Mouse (Mus musculus) limb, embryonic 11.5 days (tissue): ENCODE measurements around the gene Clgn. TPM values are rescaled to one million over a fixed set of nuclear protein-coding genes. Genes with fewer than 3 reads are reported as not detected.
A peak's percentile ranks its signal among the peaks of the same experiment; 100 is the strongest.

Source experiments
- ATAC-seq: fragments of 200-750 bp; cut with Nextera tagmentation; 2 replicates; pipeline ENCODE4 v1.8.0; 2017; ENCODE audit warnings: low read depth; ENCODE audit not compliant: insufficient number of reproducible peaks, low FRiP score, low TSS enrichment
- DNase-seq: peaks from one replicate; pipeline ENCODE4 v3.0.0-alpha.2; 2015; ENCODE audit warnings: low spot score
- H3K27ac ChIP-seq: fragments of 300-500 bp; sonication (generic); replicated peaks from 2 replicates; pipeline ENCODE4 v1.5.1; 2014; ENCODE audit warnings: low read depth, mild to moderate bottlenecking, low read length
- H3K27me3 ChIP-seq: fragments of 300-500 bp; sonication (generic); 2 replicates; pipeline ENCODE4 v1.6.1; 2014; ENCODE audit warnings: mild to moderate bottlenecking, low read length, mixed read lengths; ENCODE audit not compliant: control insufficient read depth, insufficient read depth
- H3K36me3 ChIP-seq: fragments of 300-500 bp; sonication (generic); 2 replicates; pipeline ENCODE4 v1.6.1; 2014; ENCODE audit warnings: mild to moderate bottlenecking, low read length, moderate library complexity, mixed read lengths; ENCODE audit not compliant: control insufficient read depth, insufficient read depth
- H3K4me1 ChIP-seq: fragments of 300-500 bp; sonication (generic); 2 replicates; pipeline ENCODE4 v1.6.1; 2014; ENCODE audit warnings: low read length, mixed read lengths; ENCODE audit not compliant: control insufficient read depth, insufficient read depth
- H3K4me2 ChIP-seq: fragments of 300-500 bp; sonication (generic); 2 replicates; pipeline ENCODE4 v1.6.1; 2014; ENCODE audit warnings: low read depth, mild to moderate bottlenecking, moderate library complexity; ENCODE audit not compliant: severe bottlenecking
- H3K4me3 ChIP-seq: fragments of 300-500 bp; sonication (generic); 2 replicates; pipeline ENCODE4 v1.5.1; 2014; ENCODE audit warnings: low read depth, low read length
- H3K9ac ChIP-seq: fragments of 300-500 bp; sonication (generic); 2 replicates; pipeline ENCODE4 v1.6.1; 2014; ENCODE audit warnings: mild to moderate bottlenecking, low read length
- H3K9me3 ChIP-seq: fragments of 300-500 bp; sonication (generic); 2 replicates; pipeline ENCODE4 v1.6.1; 2016; ENCODE audit warnings: low read length; ENCODE audit not compliant: control insufficient read depth
- WGBS: fragments of 180-500 bp; shearing (Covaris S2); extraction: QIAGEN DNeasy Blood & Tissue Kit; methylation state at CpG from one replicate; pipeline ENCODE4 v1.1.7; 2014; 5-methylcytosine and 5-hydroxymethylcytosine counted together
- polyA plus RNA-seq: library from polyadenylated mRNA; unstranded; fragments of >200 nt; fragmentation: Nextera tagmentation; extraction: Ambion mirVana; gene quantifications from 2 replicates; pipeline ENCODE4 v1.2.1, GENCODE M21; 2014

Clgn gene
- polyA plus RNA-seq, 1 experiment from 2014 or later = 2.7 TPM

DNA sequence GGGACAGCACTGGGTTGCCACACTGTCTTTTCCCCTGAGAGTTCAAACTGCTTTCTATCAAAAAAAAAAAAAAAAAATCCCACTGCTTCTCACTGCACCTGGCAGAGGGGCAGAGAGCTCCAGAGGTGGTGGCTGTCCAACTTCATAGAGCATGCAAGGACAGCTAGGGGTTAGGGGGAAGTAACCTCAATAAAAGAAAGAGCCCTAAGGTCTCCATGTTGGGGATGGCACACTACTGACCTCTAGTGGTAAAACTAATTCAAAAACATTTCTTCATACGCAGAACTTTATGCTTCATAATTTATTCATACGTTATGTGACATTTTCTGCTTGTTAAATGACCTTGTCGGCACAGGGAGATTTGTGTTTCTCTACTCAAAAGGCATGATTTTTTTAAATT lies 61.4 kb downstream of the Clgn start:
- 32% methylated on average over 3 of the region's 3 CpGs for WGBS

DNA sequence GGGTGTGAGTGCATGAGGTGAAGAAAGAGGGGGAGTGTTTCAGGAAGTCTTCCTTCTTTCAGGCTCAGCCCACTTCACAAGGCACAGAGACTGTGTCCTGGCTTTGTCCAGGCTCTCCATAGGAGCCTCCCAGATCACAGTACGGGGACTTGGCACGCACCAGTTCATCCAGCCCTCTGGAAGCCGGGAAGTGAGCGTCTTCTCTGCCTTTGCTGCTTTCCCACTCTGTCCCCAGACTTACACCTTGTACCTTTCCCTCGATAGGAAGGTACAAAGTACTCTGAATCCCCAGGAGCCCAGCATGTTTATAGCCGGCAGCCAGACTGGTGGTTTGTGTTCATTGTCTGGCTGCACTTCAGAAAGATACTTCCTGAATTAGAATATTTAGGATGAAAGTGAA lies 67.5 kb downstream of the Clgn start:
- Histone ChIP-seq H3K4me3 (no peak overlapping the region), H3K4me2 (no peak overlapping the region), H3K27ac (no peak overlapping the region), H3K36me3 (no peaks in the 10 kb centered on the region), H3K9ac (no peak overlapping the region), H3K9me3 (no peaks in the 10 kb centered on the region), H3K4me1 (no peaks in the 10 kb centered on the region), H3K27me3 (no peaks in the 10 kb centered on the region)
- DNase-seq (no peak), ATAC-seq (no peak)
- WGBS = 69% methylated on average over 6 of the region's 6 CpGs

More for the DNA sequence above, 61.4 kb downstream of the Clgn start:
- Histone ChIP-seq H3K9ac (no peak overlapping the region), H3K27me3 (no peaks in the 10 kb centered on the region), H3K4me2 (no peak overlapping the region), H3K36me3 (no peaks in the 10 kb centered on the region), H3K27ac (no peak overlapping the region), H3K4me1 (no peaks in the 10 kb centered on the region), H3K9me3 (no peaks in the 10 kb centered on the region), H3K4me3 (no peak overlapping the region)
- ATAC-seq (0 out of 2 replicates have a peak, but pooled peaks have one; percentile 51), DNase-seq (no peak)

DNA sequence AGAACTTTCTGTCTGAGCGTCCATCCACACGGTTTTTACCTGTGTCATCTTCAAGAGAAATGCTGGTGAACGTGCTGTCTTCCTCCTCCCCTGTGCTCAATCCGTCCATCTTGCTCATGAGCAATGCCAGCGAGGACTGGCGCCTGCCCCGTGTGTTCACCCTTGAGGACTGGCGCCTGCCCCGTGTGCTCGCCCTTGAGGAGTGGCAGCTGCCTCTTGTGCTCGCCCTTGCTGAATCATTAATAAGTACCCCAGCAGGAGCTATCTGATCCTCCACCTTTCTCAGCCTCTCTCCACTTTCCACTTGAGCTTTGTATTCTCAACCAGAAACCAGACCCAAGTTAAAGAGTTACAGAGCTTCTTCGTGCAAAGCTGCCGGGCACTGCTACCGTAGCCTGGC lies 68.6 kb downstream of the Clgn start, which contains the start of gene Scoc:
Scoc (minus strand) TSS at position 170 of the 400 bp plus-strand sequence.
- H3K4me1 ChIP-seq = no peaks in the 10 kb centered on the region
- no peak within 1 kb of the TSS for H3K9ac ChIP-seq
- H3K36me3 ChIP-seq = no peaks in the 10 kb centered on the region
- H3K4me3 ChIP-seq = no peak within 1 kb of the TSS
- no peaks in the 10 kb centered on the region for H3K27me3 ChIP-seq
- 82% methylated on average over 14 of the region's 14 CpGs for WGBS
- DNase-seq (no peak), ATAC-seq (no peak)
- H3K9me3 ChIP-seq = no peaks in the 10 kb centered on the region
- no peak within 1 kb of the TSS for H3K27ac ChIP-seq
- H3K4me2 ChIP-seq = no peak within 1 kb of the TSS

DNA sequence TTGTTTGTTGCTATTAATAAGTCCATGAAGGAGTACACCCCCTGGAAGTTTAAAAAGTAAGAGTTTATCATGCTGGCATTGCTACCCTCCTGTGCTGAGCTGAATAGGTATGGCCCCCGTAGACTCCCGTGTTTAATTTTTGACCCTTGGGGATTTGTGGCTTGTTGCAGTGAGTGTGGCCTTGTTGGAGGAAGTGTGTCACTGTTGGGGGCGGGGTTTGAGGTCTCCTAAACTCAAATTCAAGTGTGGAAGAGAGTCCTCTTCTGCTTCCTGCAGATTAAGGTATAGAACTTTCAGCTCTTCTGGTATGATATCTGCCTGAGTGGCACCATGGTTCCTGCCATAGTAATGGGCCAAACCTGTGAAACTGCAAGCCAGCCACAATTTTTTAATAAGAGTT lies 69.9 kb downstream of the Clgn start:
- WGBS = 77% methylated on average over 3 of the region's 3 CpGs

More for the DNA sequence above, 69.9 kb downstream of the Clgn start:
- Histone ChIP-seq H3K27me3 (no peaks in the 10 kb centered on the region), H3K27ac (no peak overlapping the region), H3K36me3 (no peaks in the 10 kb centered on the region), H3K9ac (no peak overlapping the region), H3K4me1 (no peaks in the 10 kb centered on the region), H3K4me2 (no peak overlapping the region), H3K9me3 (no peaks in the 10 kb centered on the region), H3K4me3 (no peak overlapping the region)
- no peak for DNase-seq
- no peak for ATAC-seq

Other genes with a start within 250 kb of the Clgn start
- 1.6 TPM in 2 replicates for gene Tbc1d9, start 224.5 kb upstream of the Clgn start, polyA plus RNA-seq
- gene Gm10645, start 223.7 kb upstream of the Clgn start, polyA plus RNA-seq = 0.93 and 1.4 TPM in 2 replicates
- gene Ucp1, start 99.5 kb upstream of the Clgn start, polyA plus RNA-seq = not detected in 2 replicates
- gene Elmod2, start 57.4 kb upstream of the Clgn start, polyA plus RNA-seq = 26.2 and 27.1 TPM in 2 replicates
- not detected in 2 replicates for gene Mgat4d, start 41.4 kb upstream of the Clgn start, polyA plus RNA-seq
- 117 and 124 TPM in 2 replicates for gene Scoc, start 68.5 kb downstream of the Clgn start, polyA plus RNA-seq
- not detected in 2 replicates for gene Olfr370, start 145.9 kb downstream of the Clgn start, polyA plus RNA-seq
- 331 and 339 TPM in 2 replicates for gene Ndufb7, start 176.8 kb downstream of the Clgn start, polyA plus RNA-seq
- 679 and 704 TPM in 2 replicates for gene Tecr, start 218.1 kb downstream of the Clgn start, polyA plus RNA-seq
- gene Dnajb1, start 218.3 kb downstream of the Clgn start, polyA plus RNA-seq = 75.6 and 78.2 TPM in 2 replicates